Mouse (Mus musculus) midbrain, embryonic 16.5 days (tissue): ENCODE measurements around the gene Adh7. TPM values are rescaled to one million over a fixed set of nuclear protein-coding genes. Genes with fewer than 3 reads are reported as not detected.

Source experiments
- ATAC-seq: fragments of 200-750 bp; cut with Nextera tagmentation; 2 replicates; pipeline ENCODE4 v1.8.0; 2017; ENCODE audit warnings: moderate TSS enrichment
- H3K27ac ChIP-seq: fragments of 300-500 bp; sonication (generic); 2 replicates; pipeline ENCODE4 v1.5.1; 2014; ENCODE audit warnings: mild to moderate bottlenecking, low read length, mixed read lengths
- H3K27me3 ChIP-seq: fragments of 300-500 bp; sonication (generic); 2 replicates; pipeline ENCODE4 v1.6.1; 2014; ENCODE audit warnings: low read depth, low read length, mixed read lengths; ENCODE audit not compliant: control insufficient read depth, insufficient read depth
- H3K36me3 ChIP-seq: fragments of 300-500 bp; sonication (generic); 2 replicates; pipeline ENCODE4 v1.6.1; 2014; ENCODE audit warnings: mild to moderate bottlenecking, low read length, moderate library complexity, mixed read lengths; ENCODE audit not compliant: control insufficient read depth, insufficient read depth
- H3K4me1 ChIP-seq: fragments of 300-500 bp; sonication (generic); 2 replicates; pipeline ENCODE4 v1.6.1; 2014; ENCODE audit warnings: mild to moderate bottlenecking, low read length, mixed read lengths; ENCODE audit not compliant: control insufficient read depth, insufficient read depth
- H3K4me2 ChIP-seq: fragments of 300-500 bp; sonication (generic); 2 replicates; pipeline ENCODE4 v1.6.1; 2014; ENCODE audit warnings: mild to moderate bottlenecking, low read length, mixed read lengths
- H3K4me3 ChIP-seq: fragments of 300-500 bp; sonication (generic); 2 replicates; pipeline ENCODE4 v1.5.1; 2014; ENCODE audit warnings: low read depth, mild to moderate bottlenecking, low read length, moderate library complexity, mixed read lengths
- H3K9ac ChIP-seq: fragments of 300-500 bp; sonication (generic); 2 replicates; pipeline ENCODE4 v1.6.1; 2014; ENCODE audit warnings: low read depth, low read length, mixed read lengths
- H3K9me3 ChIP-seq: fragments of 300-500 bp; sonication (generic); replicated peaks from 2 replicates; pipeline ENCODE4 v1.6.1; 2014; ENCODE audit warnings: mild to moderate bottlenecking, low read length, mixed read lengths; ENCODE audit not compliant: control insufficient read depth, poor library complexity, severe bottlenecking
- WGBS: fragments of 180-500 bp; shearing (Covaris S2); extraction: QIAGEN DNeasy Blood & Tissue Kit; methylation state at CpG from one replicate; pipeline ENCODE4 v1.1.7; 2014; 5-methylcytosine and 5-hydroxymethylcytosine counted together
- polyA plus RNA-seq: library from polyadenylated mRNA; unstranded; fragments of >200 nt; fragmentation: Nextera tagmentation; extraction: Ambion mirVana; gene quantifications from 2 replicates; pipeline ENCODE4 v1.2.1, GENCODE M21; 2015

The Adh7 gene
- polyA plus RNA-seq, 1 experiment from 2014 or later = 1.6 TPM

GRCm38 (mm10) chr3:138227082-138227481 lies 9.5 kb downstream of the Adh7 start:
- H3K36me3 ChIP-seq = no peaks in the 10 kb centered on the region
- ATAC-seq = no peak
- H3K9me3 ChIP-seq = no peaks in the 10 kb centered on the region
- no peak overlapping the region for H3K27ac ChIP-seq
- H3K27me3 ChIP-seq = no peaks in the 10 kb centered on the region
- H3K4me3 ChIP-seq = no peak overlapping the region
- H3K9ac ChIP-seq = no peak overlapping the region
- no peaks in the 10 kb centered on the region for H3K4me1 ChIP-seq
- 81% methylated on average over 2 of the region's 2 CpGs for WGBS
- H3K4me2 ChIP-seq = no peak overlapping the region

DNA sequence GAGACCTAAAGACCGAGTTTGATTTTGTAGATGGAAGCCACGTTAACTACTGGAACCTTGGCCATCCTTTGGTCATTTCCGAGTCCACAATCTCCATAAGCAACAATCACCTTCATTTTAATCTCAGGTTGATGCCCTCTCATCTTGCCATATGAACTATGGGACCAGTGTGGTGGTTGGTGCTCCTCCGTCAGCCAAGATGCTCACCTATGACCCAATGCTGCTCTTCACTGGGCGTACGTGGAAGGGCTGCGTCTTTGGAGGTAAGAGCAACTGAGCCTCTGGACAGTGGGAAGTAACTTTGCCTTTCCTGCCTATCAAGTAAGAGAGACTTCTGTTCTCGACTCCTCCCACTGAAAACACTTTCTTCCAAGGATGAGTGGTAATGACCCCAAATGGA lies 10.2 kb downstream of the Adh7 start:
- no peaks in the 10 kb centered on the region for H3K36me3 ChIP-seq
- ATAC-seq = no peak
- H3K4me3 ChIP-seq = no peak overlapping the region
- H3K4me1 ChIP-seq = no peaks in the 10 kb centered on the region
- H3K27me3 ChIP-seq = no peaks in the 10 kb centered on the region
- no peak overlapping the region for H3K4me2 ChIP-seq
- 95% methylated on average over 8 of the region's 8 CpGs for WGBS
- no peaks in the 10 kb centered on the region for H3K9me3 ChIP-seq
- no peak overlapping the region for H3K9ac ChIP-seq
- H3K27ac ChIP-seq = no peak overlapping the region

DNA sequence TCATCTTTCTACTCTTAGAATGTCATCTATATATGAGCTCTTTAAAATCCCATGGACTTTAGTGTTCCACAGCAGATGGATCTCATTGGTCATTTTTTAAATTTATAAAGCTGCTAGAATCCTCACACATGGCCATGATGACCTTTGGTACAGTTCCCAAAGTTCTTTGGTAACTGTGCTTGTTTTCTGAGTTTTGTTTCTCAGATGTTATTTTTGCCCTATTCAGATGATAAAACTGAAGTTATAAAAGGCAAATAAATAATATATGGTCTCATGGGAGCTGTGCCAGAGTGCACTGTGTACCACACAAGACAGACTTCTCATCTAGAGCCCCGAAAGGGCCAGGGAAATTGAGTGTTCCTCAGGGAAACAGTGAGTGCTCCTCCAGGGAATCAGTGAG lies 11.9 kb downstream of the Adh7 start:
- Histone ChIP-seq H3K27me3 (no peaks in the 10 kb centered on the region), H3K4me3 (no peak overlapping the region), H3K36me3 (no peaks in the 10 kb centered on the region), H3K9me3 (no peaks in the 10 kb centered on the region), H3K27ac (no peak overlapping the region), H3K9ac (no peak overlapping the region), H3K4me1 (no peaks in the 10 kb centered on the region), H3K4me2 (no peak overlapping the region)
- ATAC-seq = no peak
- WGBS = 87% methylated on average over 1 of the region's 1 CpGs

GRCm38 (mm10) chr3:138230266-138230665 lies 12.7 kb downstream of the Adh7 start:
- no peak overlapping the region for H3K9ac ChIP-seq
- no peak overlapping the region for H3K4me2 ChIP-seq
- no peak overlapping the region for H3K27ac ChIP-seq
- H3K27me3 ChIP-seq = no peaks in the 10 kb centered on the region
- no peaks in the 10 kb centered on the region for H3K9me3 ChIP-seq
- H3K36me3 ChIP-seq = no peaks in the 10 kb centered on the region
- 78% methylated on average over 3 of the region's 3 CpGs for WGBS
- H3K4me1 ChIP-seq = no peaks in the 10 kb centered on the region
- no peak for ATAC-seq
- no peak overlapping the region for H3K4me3 ChIP-seq

GRCm38 (mm10) chr3:138231531-138231930 lies 14.0 kb downstream of the Adh7 start:
- 83% methylated on average over 2 of the region's 2 CpGs for WGBS
- Histone ChIP-seq H3K4me1 (no peaks in the 10 kb centered on the region), H3K4me2 (no peak overlapping the region), H3K9ac (no peak overlapping the region), H3K27ac (no peak overlapping the region), H3K36me3 (no peaks in the 10 kb centered on the region), H3K9me3 (no peaks in the 10 kb centered on the region), H3K4me3 (no peak overlapping the region), H3K27me3 (no peaks in the 10 kb centered on the region)
- ATAC-seq = no peak

DNA sequence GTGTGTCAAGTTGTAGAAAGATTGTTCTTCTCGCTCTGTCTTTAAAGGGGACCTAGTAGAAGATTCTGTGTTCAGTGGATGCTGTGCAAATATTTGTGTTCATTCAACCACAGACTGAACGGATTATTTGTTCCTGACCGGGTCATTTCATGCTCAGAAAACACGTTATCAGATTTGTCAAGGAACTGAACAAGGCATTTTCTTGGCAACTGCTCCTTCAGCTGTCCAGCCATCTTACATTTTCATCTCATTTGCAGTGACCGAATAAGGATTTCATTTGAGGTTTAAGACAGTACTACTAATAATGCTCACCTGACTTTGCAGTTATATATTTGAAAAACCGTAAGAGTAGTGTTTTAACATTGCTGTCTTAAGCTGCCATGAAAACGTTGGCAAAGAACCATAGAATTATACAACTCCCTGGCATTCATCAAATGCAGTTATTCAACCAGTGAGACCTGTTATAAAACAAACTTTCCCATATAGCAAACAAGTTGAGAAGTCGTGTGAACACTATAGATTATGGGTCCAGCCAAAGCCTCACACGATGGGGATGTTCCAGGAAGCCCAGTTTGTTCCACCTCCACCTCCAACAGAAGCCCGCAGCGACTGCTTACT lies 19.1 kb downstream of the Adh7 start:
- no peak overlapping the region for H3K4me2 ChIP-seq
- 74% methylated on average over 11 of the region's 11 CpGs for WGBS
- H3K4me3 ChIP-seq = no peak overlapping the region
- no peaks in the 10 kb centered on the region for H3K27me3 ChIP-seq
- H3K27ac ChIP-seq = no peak overlapping the region
- ATAC-seq = no peak
- H3K4me1 ChIP-seq = no peaks in the 10 kb centered on the region; the same call in 1 of the 2 replicates
- no peaks in the 10 kb centered on the region for H3K36me3 ChIP-seq
- no peak overlapping the region for H3K9ac ChIP-seq
- no peaks in the 10 kb centered on the region for H3K9me3 ChIP-seq

DNA sequence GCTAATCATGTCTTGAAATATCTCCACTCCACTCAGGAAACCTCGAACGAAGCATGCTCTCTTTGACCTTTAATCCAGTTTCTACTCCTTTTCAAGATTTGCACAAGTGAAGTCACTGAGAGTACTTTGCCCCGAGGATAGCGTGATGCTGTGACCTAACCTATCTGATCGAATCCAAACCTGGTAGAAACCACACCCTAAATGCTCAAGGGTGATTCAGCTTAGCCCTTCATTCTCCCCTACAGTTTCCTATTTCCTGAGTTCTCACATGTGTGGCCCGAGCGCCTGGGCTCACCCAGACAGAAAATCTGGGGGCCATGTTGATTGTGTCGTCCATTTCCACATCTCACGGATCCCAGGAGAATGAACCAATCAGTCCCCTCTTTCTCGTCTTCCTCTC lies 20.5 kb downstream of the Adh7 start:
- Histone ChIP-seq H3K9me3 (no peaks in the 10 kb centered on the region), H3K4me2 (no peak overlapping the region), H3K9ac (no peak overlapping the region), H3K4me1 (peaks cover 4% of the 10 kb centered on the region; the same call in 1 of the 2 replicates), H3K27me3 (no peaks in the 10 kb centered on the region), H3K4me3 (no peak overlapping the region), H3K36me3 (no peaks in the 10 kb centered on the region), H3K27ac (no peak overlapping the region)
- ATAC-seq = no peak
- 89% methylated on average over 10 of the region's 10 CpGs for WGBS

DNA sequence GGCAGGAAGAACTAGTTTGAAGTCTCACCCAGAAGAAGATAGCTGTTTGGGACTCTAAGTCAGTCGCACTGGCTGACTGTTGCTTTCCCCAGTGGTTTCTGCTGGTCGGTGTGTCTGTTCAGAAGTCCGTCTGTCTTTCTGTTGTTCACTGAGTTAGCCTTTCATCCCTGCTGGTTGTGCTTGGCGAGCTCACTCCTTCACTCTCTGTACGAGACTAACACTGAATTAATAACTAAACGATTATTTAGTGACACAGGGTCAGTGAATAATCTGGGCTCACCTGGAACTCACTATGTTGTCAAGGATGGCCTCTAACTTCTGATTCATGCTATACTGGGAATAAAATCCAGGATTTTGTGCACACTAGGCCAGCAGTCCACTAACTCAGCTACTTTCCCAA lies 21.9 kb downstream of the Adh7 start:
- H3K4me1 ChIP-seq = peaks cover 4% of the 10 kb centered on the region; the same call in 1 of the 2 replicates
- H3K36me3 ChIP-seq = no peaks in the 10 kb centered on the region
- no peak overlapping the region for H3K4me3 ChIP-seq
- H3K27ac ChIP-seq = no peak overlapping the region
- no peak overlapping the region for H3K4me2 ChIP-seq
- H3K9ac ChIP-seq = no peak overlapping the region
- H3K9me3 ChIP-seq = no peaks in the 10 kb centered on the region
- H3K27me3 ChIP-seq = no peaks in the 10 kb centered on the region
- 88% methylated on average over 6 of the region's 6 CpGs for WGBS
- no peak for ATAC-seq

DNA sequence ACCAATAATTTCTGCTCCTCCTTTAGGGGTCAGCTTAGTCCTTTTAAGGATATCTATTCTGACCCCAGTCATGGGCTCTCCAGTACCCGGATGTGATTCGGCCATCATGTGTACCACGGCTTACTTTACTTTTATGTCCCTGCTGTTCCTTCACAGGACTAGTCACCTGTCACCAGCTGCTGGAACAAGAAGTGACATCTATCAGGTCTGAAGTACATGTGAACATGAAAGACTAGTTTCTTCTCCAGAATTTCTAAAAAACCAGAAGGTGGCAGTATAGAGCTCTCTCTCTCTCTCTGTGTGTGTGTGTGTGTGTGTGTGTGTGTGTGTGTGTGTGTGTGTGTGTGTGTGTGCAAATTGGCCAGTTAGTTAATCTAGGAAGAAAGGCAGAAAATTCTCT lies 22.9 kb downstream of the Adh7 start:
- Histone ChIP-seq H3K27ac (no peak overlapping the region), H3K4me2 (no peak overlapping the region), H3K27me3 (no peaks in the 10 kb centered on the region), H3K9ac (no peak overlapping the region), H3K9me3 (no peaks in the 10 kb centered on the region), H3K36me3 (no peaks in the 10 kb centered on the region), H3K4me3 (no peak overlapping the region), H3K4me1 (peaks cover 4% of the 10 kb centered on the region; the same call in 1 of the 2 replicates)
- WGBS = 88% methylated on average over 3 of the region's 3 CpGs
- no peak for ATAC-seq
